Mouse (Mus musculus): Measurements from ENCODE around the gene Fam199x. TPM values are rescaled to one million over a fixed set of nuclear protein-coding genes. Genes with fewer than 3 reads are reported as not detected.

Fam199x gene
- total RNA-seq, 2 experiments from 2014 or later, result 4.8 to 6.6 TPM

Other genes starting within 250 kb of the Fam199x start
- 0.11 and 0.38 TPM in 2 replicates for gene Plp1, start 226.9 kb upstream of the Fam199x start, total RNA-seq (2015)
- gene Plp1, start 226.9 kb upstream of the Fam199x start, total RNA-seq (2017), result 0.08 TPM in 1 of 2 replicates, not detected in the other
- not detected in 2 replicates for gene Rab9b, start 180.8 kb upstream of the Fam199x start, total RNA-seq (2015)
- gene Rab9b, start 180.8 kb upstream of the Fam199x start, total RNA-seq (2017), result not detected in 2 replicates
- gene H2bfm, start 122.3 kb upstream of the Fam199x start, total RNA-seq (2015), result not detected in 2 replicates
- gene H2bfm, start 122.3 kb upstream of the Fam199x start, total RNA-seq (2017), result not detected in 2 replicates
- 8.5 and 14.0 TPM in 2 replicates for gene Tmsb15b2, start 74.1 kb upstream of the Fam199x start, total RNA-seq (2015)
- not detected in 2 replicates for gene Tmsb15b2, start 74.1 kb upstream of the Fam199x start, total RNA-seq (2017)
- gene Tmsb15l, start 72.7 kb upstream of the Fam199x start, total RNA-seq (2015), result 2.1 TPM in 1 of 2 replicates, not detected in the other
- gene Tmsb15l, start 72.7 kb upstream of the Fam199x start, total RNA-seq (2017), result 3.9 and 10.4 TPM in 2 replicates
- gene Tmsb15b1, start 72.7 kb upstream of the Fam199x start, total RNA-seq (2015), result 3.6 and 5.0 TPM in 2 replicates
- gene Tmsb15b1, start 72.7 kb upstream of the Fam199x start, total RNA-seq (2017), result 1.3 and 4.1 TPM in 2 replicates
- gene Zcchc18, start 56.4 kb upstream of the Fam199x start, total RNA-seq (2015), result 0.29 and 0.46 TPM in 2 replicates
- not detected in 2 replicates for gene Zcchc18, start 56.4 kb upstream of the Fam199x start, total RNA-seq (2017)
- gene Slc25a53, start 11.3 kb upstream of the Fam199x start, total RNA-seq (2015), result 3.3 and 6.2 TPM in 2 replicates
- gene Slc25a53, start 11.3 kb upstream of the Fam199x start, total RNA-seq (2017), result 2.8 and 10.8 TPM in 2 replicates
- not detected in 2 replicates for gene Esx1, start 72.5 kb downstream of the Fam199x start, total RNA-seq (2015)
- gene Esx1, start 72.5 kb downstream of the Fam199x start, total RNA-seq (2017), result not detected in 2 replicates

Measured in megakaryocyte, adult 5-6 weeks (primary cell).